8 mouse cellular contexts compared by ENCODE assay signal in the genomic region with DNA sequence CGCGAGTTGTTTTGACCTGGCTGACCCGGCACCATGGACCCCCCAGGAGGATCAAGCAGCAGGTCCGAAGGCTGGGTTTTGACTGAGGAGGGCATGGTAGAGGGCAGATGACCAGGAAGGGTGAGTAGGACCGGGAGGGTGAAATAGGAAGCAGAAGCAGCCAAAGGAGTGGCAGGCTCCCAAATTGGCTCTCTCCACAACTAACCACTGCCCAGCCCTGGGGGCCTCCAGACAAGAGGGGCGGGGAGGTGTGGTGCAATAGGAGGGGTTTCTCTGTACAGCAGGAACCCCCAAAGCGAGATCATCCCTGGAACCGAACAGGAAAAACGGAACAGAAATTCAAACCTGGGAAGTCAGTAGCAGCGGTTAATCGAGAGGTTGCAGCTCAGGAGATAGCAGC. TPM values are rescaled to one million over a fixed set of nuclear protein-coding genes. Genes with fewer than 3 reads are reported as not detected.
A peak's percentile ranks its signal among the peaks of the same experiment; 100 is the strongest.
DNase-seq lines count a peak whose midpoint lies in the region; ATAC-seq and TF ChIP-seq lines count a peak whose summit lies in the region.

No protein-coding gene starts in this region.

- no peaks in the 10 kb centered on the region for H3K27me3 ChIP-seq in kidney, adult 2 months (replicated peaks; ENCODE audit: control insufficient read depth, insufficient read depth, low read length)
- H3K27me3 ChIP-seq in heart, embryonic 12.5 days (replicated peaks), result no peaks in the 10 kb centered on the region
- H3K27me3 ChIP-seq in liver, embryonic 14.5 days (ENCODE audit: control insufficient read depth, insufficient read depth, low read length), result peaks cover 7% of the 10 kb centered on the region
- H3K27me3 ChIP-seq in neural tube, embryonic 15.5 days (replicated peaks), result peaks cover 10% of the 10 kb centered on the region; the same call in 1 of the 2 replicates

- H3K27ac ChIP-seq in kidney, adult 2 months (ENCODE audit: insufficient read depth, low read depth, low read length), result no peak overlapping the region
- no peak overlapping the region for H3K27ac ChIP-seq in brown adipose tissue, adult 24 weeks (replicated peaks; ENCODE audit: low read depth, low read length)
- no peak overlapping the region for H3K27ac ChIP-seq in heart, embryonic 12.5 days (ENCODE audit: poor library complexity, severe bottlenecking)
- H3K27ac ChIP-seq in liver, embryonic 14.5 days, result no peak overlapping the region
- H3K27ac ChIP-seq in neural tube, embryonic 15.5 days (replicated peaks), result no peak overlapping the region

- H3K9ac ChIP-seq in heart, embryonic 12.5 days, result peak overlapping the region; percentile 77
- H3K9ac ChIP-seq in liver, embryonic 14.5 days (replicated peaks), result peak overlapping the region; percentile 68
- H3K9ac ChIP-seq in neural tube, embryonic 15.5 days (replicated peaks), result peak overlapping the region; percentile 76

- DNase-seq in kidney, adult 2 months, result peak; percentile 15
- no peak for DNase-seq in kidney, postnatal 25 days
- DNase-seq in liver, embryonic 14.5 days (ENCODE audit: low read depth in 3 of 3, low spot score in 3 of 3), result no peak
- no peak for DNase-seq in natural killer cell, adult 2 months (ENCODE audit: low spot score in 2 of 2)
- DNase-seq in layer of hippocampus, adult 11-12 months (ENCODE audit: low spot score), result no peak

- no peak for TF ChIP-seq POLR2A in kidney, adult 2 months (IDR thresholded peaks at IDR 0.05; ENCODE audit: low read depth, low read length)

- H3K4me2 ChIP-seq in heart, embryonic 12.5 days, result peak overlapping the region; percentile 80
- H3K4me2 ChIP-seq in liver, embryonic 14.5 days (ENCODE audit: low read depth), result peak overlapping the region; percentile 99
- H3K4me2 ChIP-seq in neural tube, embryonic 15.5 days, result peak overlapping the region; percentile 90

- peak overlapping the region; percentile 65 for H3K4me3 ChIP-seq in kidney, adult 2 months (ENCODE audit: insufficient read depth, low read depth, low read length)
- H3K4me3 ChIP-seq in brown adipose tissue, adult 24 weeks (ENCODE audit: insufficient read depth, low read depth, low read length), result peak overlapping the region; percentile 80
- H3K4me3 ChIP-seq in heart, embryonic 12.5 days, result peak overlapping the region; percentile 80
- peak overlapping the region; percentile 51 to 80 for H3K4me3 ChIP-seq in liver, embryonic 14.5 days (ENCODE audit: insufficient read depth in 1 of 2, low read depth in 2 of 2, low read length in 2 of 2)
- H3K4me3 ChIP-seq in neural tube, embryonic 15.5 days (replicated peaks), result peak overlapping the region; percentile 67

- TF ChIP-seq EP300 in liver, embryonic 14.5 days (IDR thresholded peaks at IDR 0.05; ENCODE audit: low read depth), result no peak

- no peak for ATAC-seq in heart, embryonic 12.5 days (ENCODE audit: insufficient number of reproducible peaks, low FRiP score)
- no peak for ATAC-seq in liver, embryonic 14.5 days (ENCODE audit: insufficient read depth)
- peak; percentile 1; the same call in 1 of the 2 replicates for ATAC-seq in neural tube, embryonic 15.5 days (ENCODE audit: low FRiP score)

- no peak for TF ChIP-seq CTCF in kidney, adult 2 months (conservative IDR thresholded peaks at IDR 0.05; ENCODE audit: insufficient read depth, insufficient read length, low read depth, low read length)
- no peak for TF ChIP-seq CTCF in liver, embryonic 14.5 days (IDR thresholded peaks at IDR 0.05; ENCODE audit: low read depth)

- 5% methylated on average over 11 of the region's 11 CpGs for WGBS in kidney, adult 2 months
- WGBS in heart, embryonic 12.5 days, result 2% methylated on average over 11 of the region's 11 CpGs
- WGBS in liver, embryonic 14.5 days (ENCODE audit: insufficient replicate concordance), result 1% methylated on average over 11 of the region's 11 CpGs
- WGBS in neural tube, embryonic 15.5 days, result 3% methylated on average over 11 of the region's 11 CpGs

- H3K9me3 ChIP-seq in heart, embryonic 12.5 days (replicated peaks), result no peaks in the 10 kb centered on the region
- no peaks in the 10 kb centered on the region for H3K9me3 ChIP-seq in liver, embryonic 14.5 days (ENCODE audit: control insufficient read depth, low read length)
- H3K9me3 ChIP-seq in neural tube, embryonic 15.5 days (replicated peaks), result no peaks in the 10 kb centered on the region

- no peaks in the 10 kb centered on the region for H3K36me3 ChIP-seq in kidney, adult 2 months (ENCODE audit: control insufficient read depth, insufficient read depth, low read length)
- H3K36me3 ChIP-seq in heart, embryonic 12.5 days, result no peaks in the 10 kb centered on the region
- no peaks in the 10 kb centered on the region for H3K36me3 ChIP-seq in liver, embryonic 14.5 days (replicated peaks; ENCODE audit: control insufficient read depth, insufficient read depth, low read depth)
- H3K36me3 ChIP-seq in neural tube, embryonic 15.5 days, result no peaks in the 10 kb centered on the region

- no peaks in the 10 kb centered on the region for H3K4me1 ChIP-seq in kidney, adult 2 months (ENCODE audit: control insufficient read depth, insufficient read depth, low read length)
- peaks cover 3% of the 10 kb centered on the region; the same call in 1 of the 2 replicates for H3K4me1 ChIP-seq in brown adipose tissue, adult 24 weeks (ENCODE audit: control insufficient read depth, insufficient read depth, insufficient read length, low read length)
- H3K4me1 ChIP-seq in heart, embryonic 12.5 days (replicated peaks), result peaks cover 21% of the 10 kb centered on the region
- peaks cover 9 to 22% of the 10 kb centered on the region in 2 experiments for H3K4me1 ChIP-seq in liver, embryonic 14.5 days (replicated peaks; ENCODE audit: control insufficient read depth in 2 of 2, insufficient read depth in 2 of 2, low read length in 1 of 2)
- H3K4me1 ChIP-seq in neural tube, embryonic 15.5 days, result peaks cover 29% of the 10 kb centered on the region

RNA-seq across cellular contexts. Expression of a gene that starts 0.7 kb away (rescaled TPM):
- 2.1 and 4.8 TPM in 2 replicates for polyA plus RNA-seq in kidney, adult 2 months (2012; rRNA removed)
- 1.4 and 2.5 TPM in 2 replicates for polyA plus RNA-seq in brown adipose tissue, adult 24 weeks (2012; ENCODE audit: insufficient read depth, insufficient read length, missing spikeins)
- polyA plus RNA-seq in heart, embryonic 12.5 days (2016; fragmentation: Nextera tagmentation; extraction: Ambion mirVana), result 6.9 and 10.7 TPM in 2 replicates
- 2.5 and 2.9 TPM in 2 replicates for polyA plus RNA-seq in liver, embryonic 14.5 days (2012; rRNA removed)
- 2.2 and 2.6 TPM in 2 replicates for polyA plus RNA-seq in liver, embryonic 14.5 days (2014; fragmentation: Nextera tagmentation; extraction: Ambion mirVana)
- polyA plus RNA-seq in neural tube, embryonic 15.5 days (2015; fragmentation: Nextera tagmentation; extraction: Ambion mirVana), result 77.9 and 98.3 TPM in 2 replicates

RNA-seq across cellular contexts. Expression of a gene that starts 2.4 kb away (rescaled TPM):
- 6.4 and 7.7 TPM in 2 replicates for polyA plus RNA-seq in kidney, adult 2 months (2012; rRNA removed)
- polyA plus RNA-seq in brown adipose tissue, adult 24 weeks (2012; ENCODE audit: insufficient read depth, insufficient read length, missing spikeins), result 6.3 and 7.7 TPM in 2 replicates
- 14.4 and 14.7 TPM in 2 replicates for polyA plus RNA-seq in heart, embryonic 12.5 days (2016; fragmentation: Nextera tagmentation; extraction: Ambion mirVana)
- 7.7 and 9.1 TPM in 2 replicates for polyA plus RNA-seq in liver, embryonic 14.5 days (2012; rRNA removed)
- 11.3 and 11.6 TPM in 2 replicates for polyA plus RNA-seq in liver, embryonic 14.5 days (2014; fragmentation: Nextera tagmentation; extraction: Ambion mirVana)
- 15.2 and 15.7 TPM in 2 replicates for polyA plus RNA-seq in neural tube, embryonic 15.5 days (2015; fragmentation: Nextera tagmentation; extraction: Ambion mirVana)

RNA-seq across cellular contexts. Expression of a gene that starts 23.4 kb away (rescaled TPM):
- 79.8 and 83.7 TPM in 2 replicates for polyA plus RNA-seq in kidney, adult 2 months (2012; rRNA removed)
- polyA plus RNA-seq in brown adipose tissue, adult 24 weeks (2012; ENCODE audit: insufficient read depth, insufficient read length, missing spikeins), result 164 and 180 TPM in 2 replicates
- polyA plus RNA-seq in heart, embryonic 12.5 days (2016; fragmentation: Nextera tagmentation; extraction: Ambion mirVana), result 140 and 160 TPM in 2 replicates
- polyA plus RNA-seq in liver, embryonic 14.5 days (2012; rRNA removed), result 34.7 and 72.6 TPM in 2 replicates
- polyA plus RNA-seq in liver, embryonic 14.5 days (2014; fragmentation: Nextera tagmentation; extraction: Ambion mirVana), result 179 and 187 TPM in 2 replicates
- polyA plus RNA-seq in neural tube, embryonic 15.5 days (2015; fragmentation: Nextera tagmentation; extraction: Ambion mirVana), result 181 and 200 TPM in 2 replicates

RNA-seq across cellular contexts. Expression of a gene that starts 33.4 kb away (rescaled TPM):
- 1.7 and 2.3 TPM in 2 replicates for polyA plus RNA-seq in kidney, adult 2 months (2012; rRNA removed)
- polyA plus RNA-seq in brown adipose tissue, adult 24 weeks (2012; ENCODE audit: insufficient read depth, insufficient read length, missing spikeins), result not detected in 2 replicates
- 7.2 TPM in 2 replicates for polyA plus RNA-seq in heart, embryonic 12.5 days (2016; fragmentation: Nextera tagmentation; extraction: Ambion mirVana)
- 45.9 and 53.1 TPM in 2 replicates for polyA plus RNA-seq in liver, embryonic 14.5 days (2012; rRNA removed)
- 54.6 and 62.6 TPM in 2 replicates for polyA plus RNA-seq in liver, embryonic 14.5 days (2014; fragmentation: Nextera tagmentation; extraction: Ambion mirVana)
- 1.9 and 2.2 TPM in 2 replicates for polyA plus RNA-seq in neural tube, embryonic 15.5 days (2015; fragmentation: Nextera tagmentation; extraction: Ambion mirVana)
